Mouse (Mus musculus) forebrain, embryonic 14.5 days (tissue): ENCODE data around the gene Baz2b. TPM values are rescaled to one million over a fixed set of nuclear protein-coding genes. Genes with fewer than 3 reads are reported as not detected.
A peak's percentile ranks its signal among the peaks of the same experiment; 100 is the strongest.

ENCODE experiments used
- ATAC-seq: fragments of 200-750 bp; cut with Nextera tagmentation; 2 replicates; pipeline ENCODE4 v1.8.0; 2017; ENCODE audit warnings: mild to moderate bottlenecking, moderate library complexity
- DNase-seq: peaks from one replicate; pipeline ENCODE4 v3.0.0-alpha.2; 2015; ENCODE audit warnings: low spot score
- H3K27ac ChIP-seq: fragments of 300-500 bp; sonication (generic); 2 replicates; pipeline ENCODE4 v1.5.1; 2014; ENCODE audit warnings: low read depth, mild to moderate bottlenecking, control low read depth, low read length, moderate library complexity
- H3K27me3 ChIP-seq: fragments of 300-500 bp; sonication (generic); replicated peaks from 2 replicates; pipeline ENCODE4 v1.6.1; 2014; ENCODE audit warnings: low read length, control low read depth, mixed read lengths; ENCODE audit not compliant: control insufficient read depth, insufficient read depth
- H3K36me3 ChIP-seq: fragments of 300-500 bp; sonication (generic); 2 replicates; pipeline ENCODE4 v1.6.1; 2014; ENCODE audit warnings: low read length, control low read depth; ENCODE audit not compliant: control insufficient read depth, insufficient read depth
- H3K4me1 ChIP-seq: fragments of 300-500 bp; sonication (generic); 2 replicates; pipeline ENCODE4 v1.6.1; 2014; ENCODE audit warnings: antibody characterized with exemption, low read length, control low read depth; ENCODE audit not compliant: control insufficient read depth, insufficient read depth
- H3K4me2 ChIP-seq: fragments of 300-500 bp; sonication (generic); 2 replicates; pipeline ENCODE4 v1.6.1; 2014; ENCODE audit warnings: mild to moderate bottlenecking, control low read depth, low read length
- H3K4me3 ChIP-seq: fragments of 300-500 bp; sonication (generic); 2 replicates; pipeline ENCODE4 v1.5.1; 2014; ENCODE audit warnings: low read depth, low read length, control low read depth
- H3K9ac ChIP-seq: fragments of 300-500 bp; sonication (generic); 2 replicates; pipeline ENCODE4 v1.6.1; 2014; ENCODE audit warnings: mild to moderate bottlenecking, low read length, control low read depth, moderate library complexity
- H3K9me3 ChIP-seq: fragments of 300-500 bp; sonication (generic); replicated peaks from 2 replicates; pipeline ENCODE4 v1.6.1; 2016; ENCODE audit warnings: low read length, control low read depth, mixed read lengths; ENCODE audit not compliant: control insufficient read depth
- WGBS: fragments of 180-500 bp; shearing (Covaris S2); extraction: QIAGEN DNeasy Blood & Tissue Kit; methylation state at CpG from one replicate; pipeline ENCODE4 v1.1.7; 2014; 5-methylcytosine and 5-hydroxymethylcytosine counted together
- polyA plus RNA-seq: library from polyadenylated mRNA; unstranded; fragments of >200 nt; fragmentation: Nextera tagmentation; extraction: Ambion mirVana; gene quantifications from 2 replicates; pipeline ENCODE4 v1.2.1, GENCODE M21; 2014

The Baz2b gene
- polyA plus RNA-seq, 1 experiment from 2014 or later, result 40.4 TPM

- ATAC-seq (peak; percentile 79), DNase-seq (peak; percentile 76)
- peaks cover 6% of the 10 kb centered on the region for H3K4me1 ChIP-seq
- H3K27ac ChIP-seq, result peak overlapping the region; percentile 28
- peak overlapping the region; percentile 56 for H3K9ac ChIP-seq
- no peaks in the 10 kb centered on the region for H3K27me3 ChIP-seq
- H3K9me3 ChIP-seq, result no peaks in the 10 kb centered on the region
- peak overlapping the region; percentile 57 for H3K4me2 ChIP-seq
- H3K4me3 ChIP-seq, result peak overlapping the region; percentile 28
- H3K36me3 ChIP-seq, result no peaks in the 10 kb centered on the region
- 2% methylated on average over 19 of the region's 19 CpGs for WGBS
These were observed 172.6 kb downstream of the Baz2b start for GRCm38 (mm10) chr2:60037011-60037551.

- WGBS, result 39% methylated on average over 3 of the region's 3 CpGs
These were observed 173.3 kb downstream of the Baz2b start for GRCm38 (mm10) chr2:60036361-60036760.

GRCm38 (mm10) chr2:60030991-60031390, 178.6 kb downstream of the Baz2b start:
- Histone ChIP-seq H3K4me1 (no peaks in the 10 kb centered on the region), H3K27me3 (no peaks in the 10 kb centered on the region), H3K9ac (no peak overlapping the region), H3K4me2 (no peak overlapping the region), H3K4me3 (no peak overlapping the region), H3K36me3 (no peaks in the 10 kb centered on the region), H3K27ac (no peak overlapping the region), H3K9me3 (no peaks in the 10 kb centered on the region)
- no peak for DNase-seq
- no peak for ATAC-seq
- WGBS, result 94% methylated on average over 3 of the region's 3 CpGs

More at GRCm38 (mm10) chr2:60036361-60036760, 173.3 kb downstream of the Baz2b start:
- Histone ChIP-seq H3K9me3 (no peaks in the 10 kb centered on the region), H3K27ac (no peak overlapping the region), H3K27me3 (no peaks in the 10 kb centered on the region), H3K4me1 (peaks cover 6% of the 10 kb centered on the region), H3K36me3 (no peaks in the 10 kb centered on the region), H3K4me2 (peak overlapping the region; percentile 57; the same call in 1 of the 2 replicates), H3K9ac (no peak overlapping the region), H3K4me3 (no peak overlapping the region)
- DNase-seq (no peak), ATAC-seq (no peak)

GRCm38 (mm10) chr2:60029020-60029419, 180.6 kb downstream of the Baz2b start:
- Histone ChIP-seq H3K9me3 (no peaks in the 10 kb centered on the region), H3K9ac (no peak overlapping the region)
- ATAC-seq, result no peak

GRCm38 (mm10) chr2:60027166-60027565, 182.5 kb downstream of the Baz2b start:
- ATAC-seq, result no peak

More at GRCm38 (mm10) chr2:60029020-60029419, 180.6 kb downstream of the Baz2b start:
- Histone ChIP-seq H3K4me1 (no peaks in the 10 kb centered on the region), H3K27me3 (no peaks in the 10 kb centered on the region), H3K27ac (no peak overlapping the region), H3K36me3 (no peaks in the 10 kb centered on the region), H3K4me3 (no peak overlapping the region), H3K4me2 (no peak overlapping the region)
- no peak for DNase-seq
- 87% methylated on average over 5 of the region's 5 CpGs for WGBS

GRCm38 (mm10) chr2:60026554-60026953, 183.1 kb downstream of the Baz2b start:
- Histone ChIP-seq H3K27me3 (no peaks in the 10 kb centered on the region), H3K36me3 (no peaks in the 10 kb centered on the region), H3K9ac (no peak overlapping the region), H3K4me2 (no peak overlapping the region), H3K27ac (no peak overlapping the region; the same call in 1 of the 2 replicates), H3K9me3 (no peaks in the 10 kb centered on the region), H3K4me1 (no peaks in the 10 kb centered on the region), H3K4me3 (no peak overlapping the region)
- peak; percentile 55; the same call in 1 of the 2 replicates for ATAC-seq
- DNase-seq, result peak; percentile 46
- 11% methylated on average over 6 of the region's 6 CpGs for WGBS

More at GRCm38 (mm10) chr2:60027166-60027565, 182.5 kb downstream of the Baz2b start:
- whole genome bisulfite sequencing, result 92% methylated on average over 5 of the region's 5 CpGs
- Histone ChIP-seq H3K27ac (no peak overlapping the region), H3K27me3 (no peaks in the 10 kb centered on the region), H3K4me2 (no peak overlapping the region), H3K9ac (no peak overlapping the region), H3K36me3 (no peaks in the 10 kb centered on the region), H3K4me1 (no peaks in the 10 kb centered on the region), H3K4me3 (no peak overlapping the region), H3K9me3 (no peaks in the 10 kb centered on the region)
- no peak for DNase-seq

GRCm38 (mm10) chr2:60023777-60024176, 185.9 kb downstream of the Baz2b start:
- Histone ChIP-seq H3K9me3 (no peaks in the 10 kb centered on the region), H3K4me2 (no peak overlapping the region), H3K27ac (no peak overlapping the region), H3K27me3 (no peaks in the 10 kb centered on the region), H3K4me1 (no peaks in the 10 kb centered on the region), H3K36me3 (no peaks in the 10 kb centered on the region), H3K9ac (no peak overlapping the region), H3K4me3 (no peak overlapping the region)
- 91% methylated on average over 7 of the region's 7 CpGs for WGBS
- ATAC-seq, result no peak
- DNase-seq, result no peak

GRCm38 (mm10) chr2:60021556-60021955, 188.1 kb downstream of the Baz2b start:
- no peaks in the 10 kb centered on the region for H3K9me3 ChIP-seq
- no peak overlapping the region for H3K4me2 ChIP-seq
- H3K4me3 ChIP-seq, result no peak overlapping the region
- H3K27ac ChIP-seq, result no peak overlapping the region
- no peak for DNase-seq
- H3K36me3 ChIP-seq, result no peaks in the 10 kb centered on the region
- no peaks in the 10 kb centered on the region for H3K27me3 ChIP-seq
- H3K4me1 ChIP-seq, result no peaks in the 10 kb centered on the region
- WGBS, result 87% methylated on average over 5 of the region's 5 CpGs
- no peak overlapping the region for H3K9ac ChIP-seq
- no peak for ATAC-seq

GRCm38 (mm10) chr2:60021138-60021537, 188.5 kb downstream of the Baz2b start:
- no peaks in the 10 kb centered on the region for H3K9me3 ChIP-seq
- ATAC-seq, result no peak

More at GRCm38 (mm10) chr2:60021138-60021537, 188.5 kb downstream of the Baz2b start:
- H3K36me3 ChIP-seq, result no peaks in the 10 kb centered on the region
- H3K4me3 ChIP-seq, result no peak overlapping the region
- no peaks in the 10 kb centered on the region for H3K27me3 ChIP-seq
- no peak overlapping the region for H3K27ac ChIP-seq
- no peak for DNase-seq
- H3K9ac ChIP-seq, result no peak overlapping the region
- H3K4me1 ChIP-seq, result no peaks in the 10 kb centered on the region
- no peak overlapping the region for H3K4me2 ChIP-seq
- WGBS, result 93% methylated on average over 6 of the region's 6 CpGs
